Comparison of ENCODE assay signal across 16 mouse cellular contexts in genomic region chr16:56134149-56134548, GRCm38 (mm10).
DNase-seq lines count a peak whose midpoint lies in the region; ATAC-seq lines count a peak whose summit lies in the region.
"Had no signal": no experiment of that assay in that cellular context is flagged by ENCODE, and none has a peak within 500 bp of the region (broad histone marks: within the 10 kb centered on the region; RNA-seq: fewer than 3 reads in every experiment).

No protein-coding gene starts in this region.

- no peak overlapping the region for H3K4me3 ChIP-seq in forebrain, embryonic 14.5 days (ENCODE audit: low read depth, low read length)
- H3K4me3 ChIP-seq in forebrain, embryonic 16.5 days (replicated peaks; ENCODE audit: low read length): no peak overlapping the region
- H3K4me3 ChIP-seq in kidney, embryonic 15.5 days (replicated peaks): no peak overlapping the region
- H3K4me3 ChIP-seq: forebrain, embryonic 12.5 days; limb, embryonic 12.5 days; midbrain, embryonic 12.5 days; neural tube, embryonic 13.5 days had no signal

- 55% methylated on average over 4 of the region's 4 CpGs for WGBS in forebrain, embryonic 14.5 days
- WGBS in forebrain, embryonic 16.5 days: 55% methylated on average over 4 of the region's 4 CpGs
- 53% methylated on average over 4 of the region's 4 CpGs for WGBS in kidney, embryonic 15.5 days

- H3K9me3 ChIP-seq in forebrain, embryonic 14.5 days (replicated peaks; ENCODE audit: control insufficient read depth, low read length): no peaks in the 10 kb centered on the region
- H3K9me3 ChIP-seq in forebrain, embryonic 16.5 days (ENCODE audit: control insufficient read depth, low read length): no peaks in the 10 kb centered on the region
- no peaks in the 10 kb centered on the region for H3K9me3 ChIP-seq in kidney, embryonic 15.5 days (replicated peaks)
- H3K9me3 ChIP-seq: forebrain, embryonic 12.5 days; limb, embryonic 12.5 days; midbrain, embryonic 12.5 days; neural tube, embryonic 13.5 days had no signal

- no peak for ATAC-seq in forebrain, embryonic 14.5 days
- no peak for ATAC-seq in forebrain, embryonic 16.5 days
- ATAC-seq in kidney, embryonic 15.5 days (replicated peaks; ENCODE audit: low FRiP score): no peak
- ATAC-seq: liver, postnatal 0 days had no signal

- no peak overlapping the region for H3K4me2 ChIP-seq in forebrain, embryonic 14.5 days (ENCODE audit: low read length)
- no peak overlapping the region for H3K4me2 ChIP-seq in forebrain, embryonic 16.5 days (ENCODE audit: low read length)
- no peak overlapping the region for H3K4me2 ChIP-seq in kidney, embryonic 15.5 days
- H3K4me2 ChIP-seq: forebrain, embryonic 12.5 days; limb, embryonic 12.5 days; midbrain, embryonic 12.5 days; neural tube, embryonic 13.5 days had no signal

- DNase-seq in forebrain, embryonic 14.5 days (ENCODE audit: low spot score): peak; percentile 6
- peak; percentile 58 for DNase-seq in kidney, postnatal 10 days
- peak; percentile 42 for DNase-seq in adipocyte (ENCODE audit: low spot score)
- DNase-seq in lung, postnatal 10 days: peak; percentile 64
- no peak for DNase-seq in cerebellum, adult 8-10 months
- no peak for DNase-seq in cerebellum, adult 11 months
- DNase-seq: cerebellum, adult 9-11 months; layer of hippocampus, postnatal 36 days; liver, postnatal 0 days; thymus, adult 2 months had no signal

- H3K36me3 ChIP-seq in forebrain, embryonic 14.5 days (ENCODE audit: control insufficient read depth, insufficient read depth, low read length): peaks cover 8% of the 10 kb centered on the region; the same call in 1 of the 2 replicates
- H3K36me3 ChIP-seq in forebrain, embryonic 16.5 days (ENCODE audit: control insufficient read depth, insufficient read depth): no peaks in the 10 kb centered on the region; the same call in 1 of the 2 replicates
- H3K36me3 ChIP-seq in kidney, embryonic 15.5 days: 0 out of 2 replicates have a peak, but pooled peaks cover 8% of the 10 kb centered on the region

- H3K9ac ChIP-seq in forebrain, embryonic 14.5 days (ENCODE audit: low read length): no peak overlapping the region
- H3K9ac ChIP-seq in forebrain, embryonic 16.5 days (replicated peaks; ENCODE audit: low read depth, low read length): no peak overlapping the region
- H3K9ac ChIP-seq in kidney, embryonic 15.5 days: no peak overlapping the region
- H3K9ac ChIP-seq: forebrain, embryonic 12.5 days; limb, embryonic 12.5 days; liver, postnatal 0 days; midbrain, embryonic 12.5 days; neural tube, embryonic 13.5 days had no signal

- H3K27ac ChIP-seq in forebrain, embryonic 14.5 days (ENCODE audit: low read depth, low read length): no peak overlapping the region
- H3K27ac ChIP-seq in forebrain, embryonic 16.5 days (ENCODE audit: low read length): no peak overlapping the region
- H3K27ac ChIP-seq in kidney, embryonic 15.5 days: no peak overlapping the region
- H3K27ac ChIP-seq: forebrain, embryonic 12.5 days; limb, embryonic 12.5 days; midbrain, embryonic 12.5 days; neural tube, embryonic 13.5 days had no signal

- no peaks in the 10 kb centered on the region for H3K4me1 ChIP-seq in forebrain, embryonic 14.5 days (ENCODE audit: control insufficient read depth, insufficient read depth, low read length)
- H3K4me1 ChIP-seq in forebrain, embryonic 16.5 days (replicated peaks; ENCODE audit: control insufficient read depth, insufficient read depth, low read length): no peaks in the 10 kb centered on the region
- H3K4me1 ChIP-seq in kidney, embryonic 15.5 days: no peaks in the 10 kb centered on the region
- H3K4me1 ChIP-seq: forebrain, embryonic 12.5 days; limb, embryonic 12.5 days; midbrain, embryonic 12.5 days; neural tube, embryonic 13.5 days had no signal

- H3K27me3 ChIP-seq in forebrain, embryonic 14.5 days (replicated peaks; ENCODE audit: control insufficient read depth, insufficient read depth, low read length): no peaks in the 10 kb centered on the region
- H3K27me3 ChIP-seq in forebrain, embryonic 16.5 days (replicated peaks; ENCODE audit: control insufficient read depth, insufficient read depth, low read length): no peaks in the 10 kb centered on the region
- H3K27me3 ChIP-seq in kidney, embryonic 15.5 days: no peaks in the 10 kb centered on the region
- H3K27me3 ChIP-seq: forebrain, embryonic 12.5 days; limb, embryonic 12.5 days; midbrain, embryonic 12.5 days; neural tube, embryonic 13.5 days had no signal

Comparison
In these comparisons a context has a peak if more than half of its experiments do, and no peak if none do; other contexts are left out.
1. DNase-seq: peak in forebrain, embryonic 14.5 days (single experiment), kidney, postnatal 10 days (single experiment), adipocyte (single experiment) and lung, postnatal 10 days (single experiment); none in cerebellum, adult 8-10 months (single experiment) and cerebellum, adult 11 months (single experiment).